Mouse (Mus musculus): Measurements from ENCODE around the gene Tmem106a.
"Not testable (repeated sequence)": the region's sequence is repeated elsewhere in the genome, so short reads cannot be mapped to it uniquely, and the experiment has no call there.

The Tmem106a gene

GRCm38 (mm10) chr11:101599156-101599555, 17.1 kb downstream of the Tmem106a start, which contains the start of gene Gm11634:
Gene Gm11634 (minus strand): TSS chr11:101599256.
- no peak for DNase-seq (ENCODE audit: low spot score in 2 of 2)

GRCm38 (mm10) chr11:101602491-101602890, 20.4 kb downstream of the Tmem106a start:
- no peak for DNase-seq (ENCODE audit: low spot score in 2 of 2)

- DNase-seq (ENCODE audit: low spot score in 2 of 2): no peak
These were observed 22.1 kb downstream of the Tmem106a start for GRCm38 (mm10) chr11:101604116-101604515.

GRCm38 (mm10) chr11:101604531-101605453, 22.8 kb downstream of the Tmem106a start:
- peak in 1 of 2 experiments; percentile 48 for DNase-seq (ENCODE audit: low spot score in 2 of 2)

GRCm38 (mm10) chr11:101607134-101607533, 25.1 kb downstream of the Tmem106a start:
- DNase-seq (ENCODE audit: low spot score in 2 of 2): not testable (repeated sequence)

GRCm38 (mm10) chr11:101610445-101610844, 28.4 kb downstream of the Tmem106a start:
- DNase-seq (ENCODE audit: low spot score in 2 of 2): no peak

- DNase-seq (ENCODE audit: low spot score in 2 of 2): no peak
These were observed 31.6 kb downstream of the Tmem106a start for GRCm38 (mm10) chr11:101613596-101613995.

- no peak for DNase-seq (ENCODE audit: low spot score in 2 of 2)
These were observed 32.1 kb downstream of the Tmem106a start for GRCm38 (mm10) chr11:101614116-101614515.

- no peak for DNase-seq (ENCODE audit: low spot score in 2 of 2)
These were observed 33.3 kb downstream of the Tmem106a start for GRCm38 (mm10) chr11:101615380-101615779.

GRCm38 (mm10) chr11:101616104-101616503, 34.1 kb downstream of the Tmem106a start:
- no peak for DNase-seq (ENCODE audit: low spot score in 2 of 2)

- DNase-seq (ENCODE audit: low spot score in 2 of 2): no peak
These were observed 35.1 kb downstream of the Tmem106a start for GRCm38 (mm10) chr11:101616948-101617767.

- no peak for DNase-seq (ENCODE audit: low spot score in 2 of 2)
These were observed 35.8 kb downstream of the Tmem106a start for GRCm38 (mm10) chr11:101617849-101618248.

- DNase-seq (ENCODE audit: low spot score in 2 of 2): no peak
These were observed 36.6 kb downstream of the Tmem106a start for GRCm38 (mm10) chr11:101618596-101618995.

GRCm38 (mm10) chr11:101620022-101620655, 38.1 kb downstream of the Tmem106a start:
- DNase-seq (ENCODE audit: low spot score in 2 of 2): not testable (repeated sequence)

- peak in 1 of 2 experiments; percentile 31 for DNase-seq (ENCODE audit: low spot score in 2 of 2)
These were observed 44.6 kb downstream of the Tmem106a start for GRCm38 (mm10) chr11:101626649-101626994.

GRCm38 (mm10) chr11:101626995-101627856, 45.2 kb downstream of the Tmem106a start, which contains the start of gene Rdm1:
Gene Rdm1 (plus strand): TSS chr11:101627195.
- DNase-seq (ENCODE audit: low spot score in 2 of 2): peak; percentile 78 to 83

GRCm38 (mm10) chr11:101627857-101628559, 46.0 kb downstream of the Tmem106a start:
- DNase-seq (ENCODE audit: low spot score in 2 of 2): peak; percentile 76 to 78

- DNase-seq (ENCODE audit: low spot score in 2 of 2): not testable (repeated sequence)
These were observed 46.8 kb downstream of the Tmem106a start for GRCm38 (mm10) chr11:101628733-101629417.

GRCm38 (mm10) chr11:101635660-101636059, 53.6 kb downstream of the Tmem106a start:
- no peak for DNase-seq (ENCODE audit: low spot score in 2 of 2)

- no peak for DNase-seq (ENCODE audit: low spot score in 2 of 2)
These were observed 57.7 kb downstream of the Tmem106a start for GRCm38 (mm10) chr11:101639761-101640160.
